Mouse (Mus musculus): ENCODE results near the gene Clec11a.

Clec11a gene

DNA sequence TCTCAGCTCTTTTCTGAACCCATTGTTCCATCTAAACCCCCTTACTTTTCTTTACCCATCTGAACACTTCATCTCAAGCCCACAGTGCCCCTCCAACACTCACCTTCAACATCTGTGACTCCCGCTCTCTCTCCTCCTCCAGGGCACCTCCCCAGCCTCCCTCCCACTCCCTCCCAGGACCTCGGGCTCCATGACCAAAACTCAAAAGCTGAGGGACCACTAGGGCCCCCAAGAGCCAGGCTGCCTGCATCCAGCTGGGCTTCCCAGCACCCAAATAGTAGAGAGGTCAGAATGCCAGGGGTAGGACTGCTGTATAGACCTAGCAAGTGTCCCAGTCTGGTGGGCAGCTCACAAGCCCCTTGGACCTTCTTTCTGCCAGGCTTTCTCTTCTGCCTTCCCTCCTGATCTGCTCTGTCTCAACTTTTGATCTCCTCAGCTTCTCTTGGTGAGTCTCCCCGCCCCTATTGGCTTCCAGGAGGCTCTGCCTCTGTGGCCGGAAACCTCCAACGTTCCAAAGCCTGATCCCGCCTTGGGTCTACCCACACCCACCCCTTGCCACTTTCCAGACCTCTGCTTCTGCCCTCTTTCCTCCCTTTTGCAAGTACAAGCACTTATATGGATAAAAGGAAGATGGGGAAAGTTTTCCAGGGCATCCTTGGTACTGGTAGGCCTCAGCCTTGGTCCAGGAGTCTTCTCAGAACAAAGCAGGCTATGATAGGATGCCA is at the start of gene Clec11a:
Clec11a (minus strand) TSS at position 387 of the 725 bp plus-strand sequence.
- DNase-seq (ENCODE audit: low read depth, low spot score) = no peak

DNA sequence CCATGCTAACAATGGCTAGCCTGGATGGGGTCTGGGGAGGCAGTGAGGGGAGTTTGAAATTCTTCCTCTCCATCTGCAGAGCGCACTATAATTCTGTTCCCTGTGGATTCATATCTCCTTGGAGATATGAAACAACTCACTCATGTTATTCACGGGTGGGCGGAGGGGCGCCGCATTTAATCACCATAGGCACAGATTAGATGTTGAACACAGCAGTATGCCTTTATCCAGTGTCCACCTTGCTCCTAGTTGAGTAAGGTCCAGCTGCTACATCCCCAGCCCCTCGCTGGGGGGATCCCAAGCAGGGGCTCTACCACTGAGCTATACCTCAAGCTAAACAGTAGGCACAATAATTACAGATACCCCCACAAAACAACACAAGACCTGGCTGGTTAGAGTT is 48.7 kb upstream of the Clec11a start:
- no peak for DNase-seq (ENCODE audit: low read depth, low spot score)

DNA sequence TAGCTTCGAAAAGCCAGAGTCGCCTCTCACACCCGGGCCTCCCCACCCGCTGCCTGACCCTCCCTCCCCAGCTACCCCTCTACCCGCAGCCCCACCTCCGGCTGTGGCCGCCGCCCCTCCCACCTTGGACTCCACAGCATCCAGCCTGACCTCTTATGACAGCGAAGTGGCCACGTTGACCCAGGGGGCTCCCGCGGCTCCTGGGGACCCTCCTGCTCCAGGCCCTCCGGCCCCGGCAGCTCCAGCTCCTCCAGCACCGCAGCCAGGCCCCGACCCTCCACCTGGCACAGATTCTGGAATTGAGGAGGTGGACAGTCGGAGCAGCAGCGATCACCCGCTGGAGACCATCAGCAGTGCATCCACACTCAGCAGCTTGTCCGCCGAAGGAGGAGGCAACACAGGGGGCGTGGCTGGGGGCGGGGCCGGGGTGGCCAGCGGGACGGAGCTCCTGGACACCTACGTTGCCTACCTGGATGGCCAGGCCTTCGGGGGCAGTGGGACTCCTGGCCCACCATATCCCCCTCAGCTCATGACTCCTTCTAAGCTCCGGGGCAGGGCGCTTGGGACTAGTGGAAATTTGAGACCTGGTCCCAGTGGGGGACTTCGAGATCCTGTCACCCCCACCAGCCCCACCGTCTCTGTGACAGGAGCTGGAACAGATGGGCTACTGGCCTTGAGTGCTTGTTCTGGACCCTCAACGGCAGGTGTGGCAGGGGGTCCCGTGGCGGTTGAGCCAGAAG is 47.1 kb upstream of the Clec11a start:
- no peak for DNase-seq (ENCODE audit: low read depth, low spot score)

DNA sequence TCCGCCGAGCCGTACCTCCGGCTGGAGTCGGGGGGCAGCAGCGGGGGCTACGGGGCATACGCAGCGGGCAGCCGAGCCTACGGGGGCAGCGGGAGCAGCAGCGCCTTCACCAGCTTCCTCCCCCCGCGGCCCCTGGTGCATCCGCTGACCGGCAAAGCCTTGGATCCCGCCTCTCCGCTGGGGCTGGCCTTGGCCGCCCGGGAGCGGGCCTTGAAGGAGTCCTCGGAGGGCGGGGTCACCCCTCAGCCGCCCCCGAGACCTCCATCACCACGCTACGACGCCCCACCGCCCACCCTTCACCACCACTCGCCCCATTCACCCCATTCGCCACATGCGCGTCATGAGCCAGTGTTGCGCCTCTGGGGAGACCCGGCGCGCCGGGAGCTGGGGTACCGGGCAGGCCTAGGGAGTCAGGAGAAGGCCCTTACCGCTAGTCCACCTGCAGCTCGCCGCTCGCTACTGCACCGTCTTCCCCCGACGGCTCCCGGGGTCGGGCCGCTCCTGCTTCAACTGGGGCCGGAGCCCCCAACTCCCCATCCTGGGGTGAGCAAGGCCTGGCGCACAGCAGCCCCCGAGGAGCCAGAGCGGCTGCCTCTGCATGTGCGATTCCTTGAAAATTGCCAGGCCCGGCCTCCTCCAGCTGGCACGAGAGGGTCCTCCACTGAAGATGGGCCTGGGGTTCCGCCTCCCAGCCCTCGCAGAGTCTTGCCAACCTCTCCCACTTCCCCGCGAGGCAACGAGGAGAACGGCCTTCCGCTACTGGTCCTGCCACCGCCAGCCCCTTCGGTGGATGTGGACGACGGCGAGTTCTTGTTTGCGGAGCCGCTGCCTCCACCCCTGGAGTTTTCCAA is 46.3 kb upstream of the Clec11a start:
- no peak for DNase-seq (ENCODE audit: low read depth, low spot score)

DNA sequence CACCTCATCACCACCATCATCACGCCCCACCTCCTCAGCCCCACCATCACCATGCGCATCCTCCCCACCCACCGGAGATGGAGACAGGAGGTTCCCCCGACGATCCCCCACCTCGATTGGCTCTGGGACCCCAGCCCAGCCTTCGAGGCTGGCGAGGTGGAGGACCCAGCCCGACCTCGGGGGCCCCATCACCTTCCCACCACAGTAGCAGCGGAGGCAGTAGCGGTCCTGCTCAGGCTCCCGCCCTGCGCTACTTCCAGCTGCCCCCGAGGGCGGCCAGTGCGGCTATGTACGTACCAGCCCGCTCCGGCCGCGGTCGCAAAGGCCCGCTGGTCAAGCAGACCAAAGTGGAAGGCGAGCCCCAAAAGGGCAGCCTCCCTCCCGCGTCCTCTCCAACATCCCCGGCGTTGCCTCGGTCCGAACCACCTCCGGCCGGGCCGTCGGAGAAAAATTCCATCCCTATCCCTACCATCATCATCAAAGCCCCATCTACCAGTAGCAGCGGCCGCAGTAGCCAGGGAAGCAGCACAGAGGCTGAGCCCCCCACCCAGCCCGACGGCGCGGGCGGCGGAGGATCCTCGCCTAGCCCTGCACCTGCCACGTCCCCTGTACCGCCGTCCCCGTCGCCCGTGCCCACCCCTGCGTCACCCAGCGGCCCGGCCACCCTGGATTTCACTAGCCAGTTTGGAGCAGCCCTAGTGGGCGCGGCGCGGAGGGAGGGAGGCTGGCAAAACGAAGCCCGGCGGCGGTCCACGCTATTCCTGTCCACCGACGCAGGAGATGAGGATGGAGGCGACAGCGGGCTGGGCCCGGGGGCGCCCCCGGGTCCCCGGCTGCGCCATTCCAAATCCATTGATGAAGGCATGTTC is 45.4 kb upstream of the Clec11a start:
- DNase-seq (ENCODE audit: low read depth, low spot score) = no peak

DNA sequence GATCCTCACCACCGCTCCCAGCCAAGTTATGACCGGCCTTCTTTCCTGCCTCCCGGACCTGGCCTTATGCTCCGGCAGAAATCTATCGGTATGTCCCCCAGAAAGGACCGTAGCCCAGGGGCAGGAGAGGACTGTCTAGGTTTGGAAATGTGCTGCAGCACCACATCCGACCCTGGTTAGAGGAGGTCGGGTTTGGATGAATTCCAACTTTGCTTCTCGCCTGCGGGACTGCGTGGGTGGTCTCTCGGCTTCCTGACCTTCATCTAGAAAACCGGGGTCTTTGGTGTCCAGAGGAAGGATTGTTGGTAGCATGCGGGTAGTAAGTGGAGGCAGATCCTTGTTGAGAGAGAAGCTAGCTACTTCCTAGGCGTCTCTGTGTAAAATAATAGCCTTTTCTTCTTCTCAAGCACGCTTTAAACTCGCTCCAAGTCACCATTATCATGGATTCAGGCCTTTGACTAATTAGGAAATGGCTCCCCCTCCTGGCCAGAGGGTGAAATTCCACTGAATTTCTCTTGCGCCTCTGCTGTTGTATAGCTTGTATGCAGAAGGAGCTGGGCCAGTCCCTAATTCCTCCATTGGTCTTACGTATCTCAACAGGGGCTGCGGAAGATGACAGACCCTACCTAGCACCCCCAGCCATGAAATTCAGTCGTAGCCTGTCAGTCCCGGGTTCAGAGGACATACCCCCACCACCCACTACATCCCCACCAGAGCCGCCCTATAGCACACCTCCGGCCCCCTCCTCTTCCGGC is 44.4 kb upstream of the Clec11a start:
- peak; percentile 89 for DNase-seq (ENCODE audit: low read depth, low spot score)

DNA sequence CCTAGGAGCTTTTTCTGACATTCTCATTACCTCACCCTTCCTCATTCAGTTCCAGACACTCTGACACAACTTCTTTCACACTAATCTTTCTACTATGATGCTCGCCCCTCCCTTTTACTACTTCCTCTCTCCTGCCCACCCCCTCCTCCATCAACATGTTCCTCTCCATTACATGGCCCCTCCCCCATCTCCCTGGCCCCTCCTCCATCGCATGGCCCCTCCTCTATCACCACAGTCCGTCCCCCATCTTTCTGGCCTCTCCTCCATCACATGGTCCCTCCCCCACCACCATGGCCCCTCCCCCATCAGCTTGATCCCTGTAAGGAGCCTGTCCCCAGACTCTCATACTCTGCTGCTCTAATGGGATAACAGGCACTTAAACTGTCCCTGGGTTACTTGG is 42.3 kb upstream of the Clec11a start:
- no peak for DNase-seq (ENCODE audit: low read depth, low spot score)

DNA sequence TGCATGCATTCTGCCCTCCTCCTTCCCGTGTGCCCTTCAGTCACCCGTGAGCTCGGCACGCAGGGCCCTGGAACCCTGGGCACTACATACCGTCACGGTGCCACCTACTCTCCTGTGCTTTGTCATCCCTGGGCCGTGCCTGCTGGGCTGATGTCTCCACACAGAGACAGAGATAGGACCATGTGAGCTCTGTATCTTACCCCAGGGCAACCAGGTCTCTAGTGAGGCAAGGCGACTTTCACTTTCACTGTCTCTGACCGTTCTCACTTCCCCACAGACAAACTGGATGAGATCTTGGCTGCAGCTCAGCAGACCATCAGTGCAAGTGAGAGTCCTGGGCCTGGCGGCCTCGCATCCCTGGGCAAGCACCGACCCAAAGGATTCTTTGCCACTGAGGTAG is 37.9 kb upstream of the Clec11a start:
- no peak for DNase-seq (ENCODE audit: low read depth, low spot score)

DNA sequence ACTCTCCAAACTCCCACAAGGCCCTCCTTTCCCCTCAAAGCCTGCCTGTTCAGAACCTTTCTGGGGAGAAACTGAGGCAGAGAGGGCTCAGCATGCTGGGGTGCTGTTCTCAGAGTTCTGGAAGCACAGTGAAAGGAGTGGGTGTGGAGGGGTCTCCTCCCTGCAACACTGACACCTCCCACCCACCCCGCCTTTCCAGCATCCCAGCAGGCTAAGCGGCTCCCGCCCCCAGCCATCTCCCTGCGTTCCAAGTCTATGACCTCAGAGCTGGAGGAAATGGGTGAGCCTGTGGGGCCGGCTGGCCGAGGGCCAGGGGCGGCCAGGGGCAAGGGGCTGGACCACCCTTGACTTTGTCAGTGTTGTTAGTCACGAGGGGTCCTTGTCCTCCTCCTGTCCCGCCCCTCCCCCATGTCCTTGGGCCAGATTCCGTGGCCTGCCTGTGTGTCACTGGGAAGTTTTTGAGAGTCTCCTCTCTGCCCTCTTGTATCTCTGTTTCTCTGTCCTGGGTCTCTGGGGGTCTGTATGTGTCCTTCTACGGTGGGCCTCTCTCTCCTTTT is 36.8 kb upstream of the Clec11a start:
- DNase-seq (ENCODE audit: low read depth, low spot score) = no peak

DNA sequence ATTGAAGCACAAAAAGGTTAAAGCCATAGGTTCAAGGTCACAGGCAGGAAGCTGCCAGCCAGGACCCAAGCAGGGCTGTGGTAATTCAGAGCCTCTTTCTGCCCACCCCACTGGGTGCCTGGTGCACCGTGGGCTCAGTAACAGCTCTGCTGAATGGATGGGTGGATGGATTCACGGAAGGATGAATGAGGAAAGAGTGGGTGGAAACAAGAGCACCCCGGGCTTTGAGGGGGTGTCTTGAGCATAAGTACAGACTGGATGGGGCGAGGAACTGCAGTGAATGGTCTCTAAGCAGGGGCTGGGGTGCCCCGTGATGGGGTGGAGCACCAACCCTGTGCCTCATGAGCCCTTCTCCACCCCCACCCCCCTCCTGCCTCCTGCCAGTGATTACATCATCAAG is 35.0 kb upstream of the Clec11a start:
- no peak for DNase-seq (ENCODE audit: low read depth, low spot score)

DNA sequence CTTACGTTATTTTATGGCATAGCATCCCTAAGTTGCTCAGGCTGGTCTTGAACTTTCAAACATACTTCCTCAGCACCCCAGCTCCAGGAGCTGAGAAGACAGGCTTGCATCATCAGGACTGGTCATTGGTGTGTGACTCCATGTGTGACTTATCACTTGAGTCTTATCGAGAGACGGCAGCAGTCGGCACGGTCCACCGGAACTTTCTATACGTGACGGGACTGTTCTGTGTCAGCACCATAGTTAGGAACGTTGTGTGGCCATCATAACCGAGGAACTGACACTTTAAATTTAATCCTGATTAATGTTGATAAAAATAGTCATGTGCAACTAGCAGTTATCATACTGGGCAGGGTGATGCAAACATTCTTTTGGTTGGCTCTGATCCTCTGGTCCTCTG is 34.4 kb upstream of the Clec11a start:
- no peak for DNase-seq (ENCODE audit: low read depth, low spot score)

DNA sequence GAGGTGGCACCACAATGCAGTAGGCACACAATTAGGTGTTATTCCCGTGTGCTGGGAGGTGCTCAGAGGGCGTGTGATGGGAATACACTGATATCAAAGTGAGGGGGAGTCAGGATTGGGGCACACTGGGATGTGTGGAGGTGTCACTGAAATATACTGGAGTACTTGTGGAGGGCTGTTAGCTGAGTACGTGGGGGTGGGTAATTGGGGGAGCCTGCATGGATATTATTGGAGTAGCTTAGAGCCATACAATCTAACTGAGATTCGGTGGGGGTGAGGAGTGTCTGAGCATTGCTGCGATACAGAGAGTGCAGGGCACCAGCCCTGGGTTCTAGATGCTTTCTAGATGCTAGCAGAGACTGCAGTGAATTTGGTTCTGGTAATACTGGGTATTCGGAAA is 33.5 kb upstream of the Clec11a start:
- DNase-seq (ENCODE audit: low read depth, low spot score) = no peak

DNA sequence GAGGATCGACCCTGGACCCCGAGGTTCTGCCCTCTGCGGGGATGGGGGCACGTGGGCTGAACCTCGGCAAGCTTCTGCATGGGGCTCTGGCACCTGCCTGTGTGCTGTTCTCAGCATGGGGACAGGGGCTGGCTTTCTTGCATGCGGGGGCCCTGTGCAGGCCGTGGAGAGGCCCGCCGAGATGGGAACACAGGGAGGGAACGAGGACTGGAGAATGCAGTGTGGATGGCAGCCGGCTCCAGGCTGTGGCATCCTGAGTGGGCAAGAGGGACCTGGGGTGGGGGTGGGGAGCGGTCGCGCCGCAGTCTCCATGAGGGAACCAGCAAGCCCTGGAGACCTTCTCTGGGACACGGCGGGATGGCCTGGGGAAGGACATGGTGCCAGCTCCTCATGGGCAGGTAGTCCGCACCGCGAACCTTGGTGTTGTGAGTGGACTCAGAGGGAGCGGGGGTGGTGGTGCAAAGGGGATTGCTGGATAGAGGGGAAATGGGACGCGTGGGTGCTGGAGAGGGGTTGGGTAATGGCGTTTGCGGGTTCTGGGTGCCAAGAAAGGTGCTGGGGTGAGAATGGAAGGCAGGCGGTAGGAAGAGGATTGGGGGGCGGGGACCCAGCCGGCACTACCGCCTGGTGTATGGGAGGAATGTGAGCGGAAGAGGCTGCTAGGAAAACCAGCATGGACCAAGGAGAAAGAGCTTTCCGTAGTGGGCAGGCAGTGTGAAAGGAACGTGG is 30.6 kb upstream of the Clec11a start:
- no peak for DNase-seq (ENCODE audit: low read depth, low spot score)

DNA sequence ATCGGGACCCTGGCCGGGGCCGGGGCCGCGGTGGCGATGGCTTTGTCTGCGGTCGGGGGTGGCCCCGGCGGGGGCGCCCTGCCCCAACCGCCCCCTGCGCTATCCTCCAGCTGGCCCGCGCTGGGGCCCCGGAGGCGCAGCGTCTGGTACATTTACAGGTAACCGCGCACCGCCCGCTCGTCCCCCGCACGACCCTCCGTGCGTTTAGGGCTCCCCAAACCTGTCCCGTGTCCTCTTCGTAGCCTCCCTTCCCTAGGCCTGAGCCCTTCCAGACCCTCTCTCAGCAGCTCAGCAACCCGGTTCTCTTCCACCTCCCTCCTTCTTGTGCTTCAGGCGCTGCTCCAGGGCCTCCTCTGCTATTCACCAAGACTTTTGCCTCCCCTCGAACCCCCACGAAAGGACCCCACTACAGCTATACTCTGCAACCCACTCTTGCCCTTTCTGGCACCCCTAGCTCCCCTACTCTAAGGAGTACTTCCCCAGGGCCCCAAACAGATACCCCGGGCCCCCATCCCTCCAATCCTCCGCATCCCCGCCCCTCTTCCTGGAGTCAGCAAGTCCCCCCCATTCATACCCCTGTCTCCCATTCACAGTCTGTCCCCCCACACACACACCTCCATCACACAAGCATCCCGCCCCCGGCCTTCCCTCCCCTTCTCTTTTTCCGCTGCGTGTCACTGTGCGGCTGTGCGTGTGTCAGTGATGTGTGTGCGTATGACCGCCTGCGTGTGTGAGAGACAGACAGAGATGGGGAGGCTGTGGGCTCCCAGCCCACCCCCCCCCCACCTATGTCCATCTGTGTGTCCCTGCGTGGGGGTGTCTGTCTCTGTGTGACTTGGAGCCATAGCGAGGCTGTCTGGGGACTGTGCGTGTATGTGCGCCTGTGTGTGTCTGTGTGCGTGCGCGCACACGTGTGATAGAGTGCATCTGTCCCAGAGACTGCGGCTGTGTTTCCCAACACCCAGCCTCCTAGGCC is 29.6 kb upstream of the Clec11a start:
- DNase-seq (ENCODE audit: low read depth, low spot score) = no peak

DNA sequence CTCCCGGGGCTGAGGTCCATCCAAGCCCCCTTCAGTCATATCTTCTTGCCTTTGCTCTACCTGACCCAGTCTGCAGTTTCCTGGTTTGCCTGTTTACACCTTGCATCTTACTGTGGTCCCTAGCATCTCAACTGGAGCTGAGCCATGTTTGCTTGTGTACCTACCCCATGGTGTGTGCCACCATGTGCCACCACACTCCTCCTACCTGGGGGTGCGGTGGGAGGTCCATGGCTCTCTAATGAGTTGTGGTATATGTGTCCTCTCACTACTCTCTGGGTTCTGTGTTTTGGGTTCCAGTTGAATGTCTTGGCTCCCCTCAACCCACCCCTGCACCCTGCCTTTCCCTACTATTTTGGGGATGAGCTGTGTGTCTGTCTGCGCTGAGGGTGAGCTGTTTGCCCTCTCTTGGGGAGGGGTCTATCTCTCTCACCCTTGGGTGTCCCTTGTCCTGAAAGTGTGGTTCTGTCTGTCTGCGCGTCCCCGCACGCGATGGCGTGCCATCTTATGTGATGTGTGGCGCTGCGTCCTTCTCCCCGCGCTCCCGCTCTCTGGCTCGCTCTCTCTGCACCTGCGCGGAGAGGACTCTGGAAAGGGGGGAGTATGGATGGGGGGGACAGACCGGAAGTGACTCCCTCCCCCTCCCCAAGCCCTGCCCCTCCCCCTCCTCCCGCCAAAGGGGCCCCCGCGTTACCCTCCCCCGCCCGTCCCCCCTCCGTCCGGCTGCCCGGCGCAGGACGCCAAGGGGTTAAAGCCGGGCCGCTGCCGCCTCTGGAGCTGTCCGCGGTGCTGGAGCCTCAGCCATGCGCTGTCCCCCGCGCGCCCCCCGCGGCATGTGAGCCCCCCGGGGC is 28.6 kb upstream of the Clec11a start:
- DNase-seq (ENCODE audit: low read depth, low spot score) = peak; percentile 67

DNA sequence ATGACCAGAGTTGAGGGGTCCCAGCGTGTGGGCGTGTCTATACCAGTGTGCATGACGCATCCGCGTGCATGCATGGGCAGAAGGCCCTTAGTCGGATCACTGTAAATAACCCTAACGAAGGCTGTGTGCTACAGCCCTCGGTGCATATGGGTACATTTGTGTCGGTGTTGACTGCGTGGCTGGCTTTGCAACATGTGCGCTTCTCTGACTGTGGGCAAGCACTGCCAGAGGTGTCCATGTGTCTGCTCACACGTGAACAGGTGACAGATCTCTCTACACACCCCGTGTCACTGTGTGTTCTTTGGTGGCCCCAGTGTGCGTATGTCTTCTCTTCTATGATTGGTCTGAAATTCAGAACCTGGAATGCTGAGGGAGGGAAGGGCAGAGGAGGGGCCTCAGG is 27.4 kb upstream of the Clec11a start:
- DNase-seq (ENCODE audit: low read depth, low spot score) = no peak

DNA sequence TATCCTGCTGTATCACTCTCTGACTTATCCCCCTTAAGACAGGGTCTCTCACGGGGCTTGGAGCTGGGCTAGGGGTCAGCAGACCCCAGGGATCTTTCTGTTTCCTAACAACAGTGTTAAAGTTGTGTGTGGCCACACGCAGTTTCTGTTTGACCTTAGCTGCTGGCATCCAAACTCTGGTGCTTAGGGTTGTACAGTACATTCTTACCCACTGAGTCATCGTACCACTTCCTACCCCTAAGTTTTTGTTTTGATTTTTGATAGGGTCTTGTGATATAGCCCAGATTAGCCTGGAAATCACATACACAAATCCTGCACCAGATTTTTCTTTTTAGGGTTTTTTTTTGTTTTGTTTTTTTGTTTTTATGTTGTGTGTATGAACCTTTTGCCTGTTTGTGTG is 25.6 kb upstream of the Clec11a start:
- DNase-seq (ENCODE audit: low read depth, low spot score) = no peak

DNA sequence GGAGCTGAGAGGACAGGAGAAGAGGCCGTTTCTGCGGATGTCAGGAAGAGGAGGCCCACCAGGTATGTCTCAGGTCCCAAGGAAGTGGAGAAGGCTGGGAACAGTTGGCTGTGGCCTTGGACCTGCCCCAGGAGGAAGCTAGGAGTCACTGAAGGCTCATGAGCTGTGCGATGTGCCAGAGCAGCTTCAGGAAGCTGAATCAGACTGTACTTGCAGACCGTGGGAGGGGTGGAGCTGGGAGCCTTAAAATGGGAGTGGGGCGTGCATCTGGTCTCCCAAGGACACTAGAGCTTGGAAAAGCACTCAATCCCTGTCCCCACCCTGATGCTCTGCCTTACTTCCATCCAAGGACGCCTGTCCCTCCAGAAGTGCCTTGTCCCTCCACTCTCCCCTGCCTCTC is 19.9 kb upstream of the Clec11a start:
- no peak for DNase-seq (ENCODE audit: low read depth, low spot score)

Data from mesoderm, embryonic 11.5 days (tissue).